Mouse (Mus musculus): ENCODE measurements around the gene BC051019. TPM values are rescaled to one million over a fixed set of nuclear protein-coding genes. Genes with fewer than 3 reads are reported as not detected.

Gene BC051019
- polyA plus RNA-seq, 1 experiment from 2014 or later: 0.23 TPM

Other genes with a start within 250 kb of the BC051019 start
- 0.02 and 0.09 TPM in 2 replicates for gene Trim66, start 215.7 kb downstream of the BC051019 start, polyA plus RNA-seq (2015; fragmentation: Nextera tagmentation; extraction: Ambion mirVana)
- 109 and 128 TPM in 2 replicates for gene Rpl27a, start 204.7 kb downstream of the BC051019 start, polyA plus RNA-seq (2015; fragmentation: Nextera tagmentation; extraction: Ambion mirVana)
- gene St5, start 20.2 kb downstream of the BC051019 start, polyA plus RNA-seq (2015; fragmentation: Nextera tagmentation; extraction: Ambion mirVana): 64.0 and 68.3 TPM in 2 replicates
- 42.5 and 42.7 TPM in 2 replicates for gene Akip1, start 20.2 kb downstream of the BC051019 start, polyA plus RNA-seq (2015; fragmentation: Nextera tagmentation; extraction: Ambion mirVana)
- gene Ascl3, start 7.9 kb upstream of the BC051019 start, polyA plus RNA-seq (2015; fragmentation: Nextera tagmentation; extraction: Ambion mirVana): 0.21 TPM in 1 of 2 replicates, not detected in the other
- gene Tmem9b, start 29.0 kb upstream of the BC051019 start, polyA plus RNA-seq (2015; fragmentation: Nextera tagmentation; extraction: Ambion mirVana): 78.6 and 84.0 TPM in 2 replicates
- 0.87 and 1.2 TPM in 2 replicates for gene Nrip3, start 58.2 kb upstream of the BC051019 start, polyA plus RNA-seq (2015; fragmentation: Nextera tagmentation; extraction: Ambion mirVana)
- 1.8 and 1.9 TPM in 2 replicates for gene Scube2, start 141.8 kb upstream of the BC051019 start, polyA plus RNA-seq (2015; fragmentation: Nextera tagmentation; extraction: Ambion mirVana)
- 24.7 and 27.3 TPM in 2 replicates for gene Dennd5a, start 236.6 kb upstream of the BC051019 start, polyA plus RNA-seq (2015; fragmentation: Nextera tagmentation; extraction: Ambion mirVana)